Mouse (Mus musculus) common myeloid progenitor, adult 5-6 weeks (primary cell): ENCODE measurements around the gene Gda. TPM values are rescaled to one million over a fixed set of nuclear protein-coding genes. Genes with fewer than 3 reads are reported as not detected.

Source experiments
- ATAC-seq: replicated peaks from 2 replicates; pipeline ENCODE4 v1.8.0; 2016; ENCODE audit warnings: low read depth, mild to moderate bottlenecking, moderate TSS enrichment, inconsistent platforms; ENCODE audit not compliant: poor library complexity, severe bottlenecking
- total RNA-seq: library from RNA; stranded (forward); fragments of 200-1000, 187-1606 nt; gene quantifications from 2 replicates; pipeline ENCODE4 v1.2.3, GENCODE M21; 2017

Gene Gda
- total RNA-seq: 6.5 and 9.6 TPM in 2 replicates

DNA sequence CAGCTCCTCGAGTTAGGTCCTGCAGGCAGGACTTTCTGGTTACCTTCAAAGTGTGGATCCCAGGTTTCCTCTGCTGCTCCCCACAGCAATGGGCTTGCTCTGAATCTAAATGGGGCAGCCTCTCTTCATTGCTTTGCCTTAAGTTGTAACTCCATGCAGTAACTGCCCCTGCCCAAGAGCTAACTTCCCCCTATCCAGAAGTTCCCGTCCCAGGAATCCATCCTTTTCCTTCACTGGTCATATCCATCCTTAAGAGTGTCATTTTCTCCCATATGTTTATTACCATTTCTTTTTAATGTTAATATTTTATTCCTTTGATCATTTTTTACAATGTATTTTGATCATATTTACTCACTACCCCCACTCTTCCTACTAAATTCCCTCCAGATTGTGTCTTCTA lies at the start of gene Gda:
TSS of gene Gda (minus strand) at position 101 of the 400 bp plus-strand sequence.
- no peak for ATAC-seq

DNA sequence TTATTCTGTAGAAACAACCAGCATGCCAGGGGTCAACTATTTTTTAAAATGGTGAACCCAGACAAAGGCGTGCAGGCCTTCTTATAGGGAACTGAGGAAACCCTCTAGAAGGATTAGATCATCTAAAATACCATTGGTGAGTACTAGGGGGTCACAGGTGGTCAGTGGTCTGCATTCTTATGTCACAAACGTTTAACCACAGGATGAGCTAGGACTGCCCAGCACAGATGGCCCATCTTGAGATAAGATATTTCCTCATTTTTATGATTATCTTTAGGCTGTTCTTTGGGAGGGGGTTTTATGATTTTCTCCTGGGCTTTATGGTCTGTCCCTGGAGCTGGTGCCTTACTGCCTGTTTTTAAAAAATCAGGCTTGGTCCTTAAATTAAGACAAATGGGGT lies 47.0 kb upstream of the Gda start:
- ATAC-seq: peak; percentile 36; the same call in 1 of the 2 replicates

GRCm38 (mm10) chr19:21510116-21510515 lies 36.9 kb upstream of the Gda start:
- peak; percentile 93 for ATAC-seq

DNA sequence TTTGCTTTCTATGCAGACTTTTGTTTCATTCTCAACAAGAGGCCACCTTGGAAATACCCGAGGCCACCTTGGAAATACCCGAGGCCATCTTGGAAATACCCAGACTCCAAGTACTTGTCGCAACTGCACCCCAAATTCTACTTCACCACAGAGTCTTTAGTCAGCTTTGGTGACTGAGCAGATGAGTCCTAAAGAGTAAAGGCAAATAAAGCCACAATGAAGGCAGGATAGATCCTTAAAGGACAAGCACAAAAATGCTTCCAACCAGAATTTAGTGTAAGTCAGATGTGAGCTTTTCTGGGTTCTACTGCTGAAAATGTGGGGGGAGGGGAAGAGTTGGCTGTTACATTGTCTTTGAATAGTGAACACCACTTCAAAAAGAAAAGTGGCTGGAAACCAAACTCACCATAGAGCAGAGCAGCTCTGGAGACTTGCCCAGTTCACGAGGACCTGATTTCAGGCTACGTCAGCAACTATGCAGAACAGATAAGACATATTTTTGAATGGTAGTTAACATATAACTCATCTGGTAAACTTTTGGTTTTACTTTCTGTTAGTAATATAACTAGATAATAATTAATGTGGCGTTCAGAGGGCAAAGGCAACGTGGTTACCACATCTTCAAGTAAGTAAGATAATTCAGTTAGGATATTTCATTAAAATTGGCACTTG lies 34.5 kb upstream of the Gda start:
- no peak for ATAC-seq

DNA sequence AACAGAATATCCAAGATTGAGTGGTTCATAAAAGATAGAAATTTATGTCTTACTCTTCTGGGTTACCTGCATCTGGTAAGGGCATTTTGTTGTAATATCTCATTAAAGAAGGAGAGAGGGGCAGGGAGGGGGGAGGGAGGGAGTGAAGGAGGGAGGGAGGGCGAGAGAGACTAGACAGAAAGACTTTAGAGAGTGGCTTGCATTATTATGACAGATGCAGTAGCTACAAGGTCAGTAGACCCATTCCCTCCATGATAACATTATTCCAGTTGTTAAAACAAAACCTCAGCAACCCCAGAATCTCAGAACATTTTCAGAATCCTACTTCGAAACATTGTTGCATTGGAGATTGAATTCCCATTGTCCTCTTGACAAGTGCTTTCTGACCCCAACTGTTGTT lies 33.9 kb upstream of the Gda start:
- ATAC-seq: no peak

DNA sequence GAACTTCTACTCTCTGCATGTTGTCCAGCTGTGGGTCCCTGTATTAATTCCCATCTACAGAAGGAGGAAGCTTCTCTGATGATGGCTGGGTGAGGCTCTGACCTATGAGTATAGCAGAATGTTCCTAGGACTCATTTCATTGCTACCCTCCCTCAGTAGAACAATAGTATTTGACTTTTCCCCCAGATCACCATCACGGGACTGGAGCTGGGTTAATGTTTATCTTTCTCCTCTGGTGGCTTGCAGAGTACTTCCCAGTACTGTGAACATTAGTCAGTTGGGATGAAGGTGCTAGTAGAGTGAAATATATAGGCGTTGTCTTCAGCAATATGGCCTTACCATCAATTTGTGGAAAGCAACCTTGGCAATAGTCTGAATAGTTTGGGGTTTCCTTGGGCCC lies 31.5 kb upstream of the Gda start:
- ATAC-seq: no peak

GRCm38 (mm10) chr19:21499394-21499983 lies 26.2 kb upstream of the Gda start:
- no peak for ATAC-seq

GRCm38 (mm10) chr19:21495817-21496216 lies 22.6 kb upstream of the Gda start:
- ATAC-seq: peak; percentile 60

- no peak for ATAC-seq
Measured at GRCm38 (mm10) chr19:21493807-21494521, 20.7 kb upstream of the Gda start.

GRCm38 (mm10) chr19:21491391-21491790 lies 18.1 kb upstream of the Gda start:
- no peak for ATAC-seq

- ATAC-seq: no peak
Measured at GRCm38 (mm10) chr19:21487124-21487944, 14.1 kb upstream of the Gda start.

DNA sequence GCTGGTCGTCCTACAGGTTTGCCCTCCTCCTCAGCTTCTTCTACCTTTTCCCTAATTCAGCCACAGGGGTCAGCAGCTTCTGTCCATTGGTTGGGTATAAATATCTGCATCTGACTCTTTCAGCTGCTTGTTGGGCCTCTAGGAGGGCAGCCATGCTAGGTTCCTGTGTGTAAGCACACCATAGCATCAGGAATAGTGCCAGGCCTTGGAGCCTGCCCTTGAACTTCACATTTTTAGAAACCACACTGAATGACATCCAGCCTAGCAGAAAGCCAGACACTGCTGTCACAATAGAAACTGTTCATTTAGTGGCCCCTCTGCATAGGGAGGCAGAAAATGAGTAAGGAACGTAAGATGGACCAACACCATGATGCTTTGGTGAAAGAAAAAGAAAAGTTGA lies 8.9 kb upstream of the Gda start:
- ATAC-seq: no peak

DNA sequence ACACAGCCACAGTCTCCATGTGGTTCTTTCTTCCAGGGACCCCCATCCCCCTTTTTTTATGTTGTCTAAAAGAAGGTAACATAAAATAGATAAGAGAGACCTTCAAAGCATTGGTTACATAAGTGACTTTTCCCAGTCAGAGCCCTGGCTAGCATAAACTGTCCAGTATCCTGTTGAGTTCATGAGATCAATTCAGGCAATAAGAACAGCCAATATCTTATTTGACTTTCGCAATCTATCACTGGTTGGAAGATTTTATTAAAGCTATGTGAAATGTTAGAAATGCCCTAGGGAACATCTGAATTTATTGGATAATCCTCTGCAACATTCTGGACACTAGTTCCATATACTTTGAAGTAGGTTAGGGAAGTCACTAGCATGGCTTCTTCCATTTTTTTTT lies 7.8 kb upstream of the Gda start:
- no peak for ATAC-seq

DNA sequence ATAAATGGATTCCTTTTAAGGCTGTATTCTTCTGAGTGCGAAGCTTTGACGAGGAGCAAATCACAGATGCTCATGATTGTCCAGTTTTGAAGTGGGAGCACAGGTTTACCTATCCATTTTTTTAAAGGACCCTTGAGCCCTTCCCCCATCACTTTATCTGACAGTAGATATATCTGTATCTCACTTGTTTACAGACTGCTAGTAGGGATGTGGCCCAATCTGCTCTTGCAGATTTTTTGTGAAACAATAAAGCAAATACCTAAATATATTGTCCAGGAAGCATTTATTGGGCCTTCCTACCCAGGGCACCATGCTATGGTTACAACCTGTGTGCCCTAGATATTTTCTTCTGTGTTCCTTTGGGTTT lies 6.8 kb upstream of the Gda start:
- ATAC-seq: no peak

GRCm38 (mm10) chr19:21479183-21480052 lies 6.2 kb upstream of the Gda start:
- ATAC-seq: peak; percentile 48

GRCm38 (mm10) chr19:21478538-21478937 lies 5.3 kb upstream of the Gda start:
- ATAC-seq: no peak

- no peak for ATAC-seq
Measured at GRCm38 (mm10) chr19:21477780-21478179, 4.5 kb upstream of the Gda start.

DNA sequence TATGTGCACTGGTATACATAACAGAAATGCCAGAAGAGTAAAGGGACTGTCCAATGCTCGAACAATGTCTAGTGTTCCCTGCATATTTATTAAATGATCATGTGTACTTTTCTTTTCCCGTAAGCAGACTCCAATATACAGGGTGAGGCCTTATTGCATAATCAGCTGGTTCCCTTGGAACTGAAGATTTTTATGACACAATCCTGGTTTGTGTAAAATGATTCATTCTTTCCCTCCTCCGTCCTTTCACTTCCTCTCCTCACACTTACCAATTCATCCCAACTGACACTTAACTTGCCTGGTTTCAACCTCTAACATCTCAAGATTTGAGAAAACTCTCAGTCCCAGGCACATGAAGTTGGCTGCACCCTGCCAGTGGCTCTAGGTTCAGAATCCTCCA lies 3.5 kb upstream of the Gda start:
- peak; percentile 59 for ATAC-seq

- ATAC-seq: peak; percentile 89
Measured at GRCm38 (mm10) chr19:21472121-21472780, 994 bp downstream of the Gda start.
